Mouse (Mus musculus): Measurements from ENCODE around the gene Zmynd15.

The Zmynd15 gene

GRCm38 (mm10) chr11:70509753-70510564 is 50.7 kb downstream of the Zmynd15 start:
- peak; percentile 60 for DNase-seq

GRCm38 (mm10) chr11:70511242-70511641 is 52.0 kb downstream of the Zmynd15 start:
- DNase-seq = no peak

DNA sequence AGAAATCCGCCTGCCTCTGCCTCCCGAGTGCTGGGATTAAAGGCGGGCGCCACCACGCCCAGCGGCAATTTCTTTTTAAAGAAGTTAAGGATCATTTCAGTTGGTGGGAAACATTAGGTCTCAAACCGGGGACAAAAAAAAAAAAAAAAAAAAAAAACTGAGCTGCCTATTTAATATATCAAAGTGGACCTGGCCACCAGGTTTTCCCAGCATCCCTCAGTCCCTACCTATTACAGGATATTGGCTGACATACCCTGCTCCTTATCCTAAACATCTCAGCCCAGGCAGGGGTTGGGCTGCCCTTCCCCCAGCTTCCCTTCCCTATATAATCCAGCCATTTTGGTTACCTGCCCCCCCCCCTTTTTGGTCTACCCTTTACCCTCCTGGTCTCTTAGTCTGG is 52.6 kb downstream of the Zmynd15 start:
- no peak for DNase-seq

DNA sequence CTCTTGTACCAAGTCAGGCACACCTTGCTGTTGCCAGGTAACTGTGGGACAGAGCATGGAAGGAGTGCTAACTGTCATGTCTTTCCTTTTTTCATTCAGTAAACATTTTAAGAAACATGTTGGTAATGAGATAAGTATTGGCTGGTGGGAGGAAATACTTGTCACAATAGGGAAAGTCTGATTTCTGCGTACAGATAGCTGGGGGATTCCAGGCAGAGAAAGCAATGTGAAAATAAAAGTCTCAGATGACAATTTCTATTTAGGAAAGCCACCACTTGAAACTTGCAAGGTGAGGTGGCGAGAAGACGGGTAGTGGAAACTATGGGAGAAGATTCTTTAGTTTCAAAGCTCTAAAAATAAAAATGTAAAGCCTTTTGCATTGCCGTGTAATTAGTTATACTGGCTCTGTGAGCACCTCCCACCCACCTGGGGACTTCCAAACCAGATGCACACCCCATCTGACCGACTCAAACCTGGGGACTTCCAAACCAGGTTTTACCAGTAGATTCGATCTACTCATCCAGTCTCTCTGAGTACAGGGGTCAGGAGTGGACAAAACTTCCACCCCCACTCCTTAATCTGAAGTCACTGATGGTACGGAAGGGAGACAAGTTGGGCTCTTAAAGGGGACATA is 53.6 kb downstream of the Zmynd15 start:
- no peak for DNase-seq

DNA sequence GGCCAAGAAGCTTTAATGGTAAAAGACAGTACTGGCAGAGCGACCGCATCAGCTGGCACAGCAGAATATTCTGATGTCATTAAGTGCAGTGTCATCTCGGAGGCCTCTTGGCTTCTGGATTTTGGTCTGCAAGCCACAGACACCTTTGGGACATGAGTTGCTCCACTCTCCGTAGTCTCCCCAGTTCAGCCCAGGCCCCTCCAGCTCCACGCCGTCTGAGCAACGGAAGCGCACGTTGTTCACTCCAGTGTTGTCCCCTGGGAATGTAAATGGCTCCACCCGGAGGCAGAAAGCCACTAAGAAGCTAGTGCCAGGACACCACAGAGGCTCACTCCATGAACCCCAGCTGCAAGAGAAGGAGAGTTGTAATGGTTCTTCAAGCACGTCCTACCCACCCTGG is 54.3 kb downstream of the Zmynd15 start:
- DNase-seq = no peak

- no peak for DNase-seq
Measured at GRCm38 (mm10) chr11:70514288-70514687, 55.1 kb downstream of the Zmynd15 start, which contains the start of gene Vmo1. Gene Vmo1, minus strand, starts transcription at chr11:70514616.

Measured in liver (tissue).